Mouse (Mus musculus): Measurements from ENCODE around the gene AB124611.
"Not testable (repeated sequence)": the region's sequence is repeated elsewhere in the genome, so short reads cannot be mapped to it uniquely, and the experiment has no call there.

The AB124611 gene

GRCm38 (mm10) chr9:21559151-21559550 lies 33.2 kb downstream of the AB124611 start:
- intact Hi-C loops (cut with DNase I), result no loop called here

DNA sequence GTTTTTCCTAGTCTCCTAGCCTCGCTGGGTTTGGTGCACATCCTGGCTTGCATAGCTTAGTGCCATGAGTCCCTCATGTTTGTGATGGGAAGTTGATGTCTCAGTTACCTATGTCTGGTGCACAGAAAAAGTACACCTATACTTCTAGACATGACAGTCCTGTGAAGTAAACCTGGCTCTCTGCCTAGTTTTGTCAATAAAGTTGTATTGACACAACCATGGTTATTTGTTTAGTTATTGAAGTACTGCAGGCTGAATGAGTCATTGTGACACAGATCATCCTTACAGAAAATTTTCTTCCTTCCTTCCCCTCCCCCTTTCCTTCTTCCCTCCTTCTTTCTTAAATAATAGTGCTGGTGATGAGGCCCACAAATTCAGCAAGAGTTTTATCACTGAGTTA lies 38.4 kb downstream of the AB124611 start:
- intact Hi-C loops (cut with DNase I), result no loop called here

DNA sequence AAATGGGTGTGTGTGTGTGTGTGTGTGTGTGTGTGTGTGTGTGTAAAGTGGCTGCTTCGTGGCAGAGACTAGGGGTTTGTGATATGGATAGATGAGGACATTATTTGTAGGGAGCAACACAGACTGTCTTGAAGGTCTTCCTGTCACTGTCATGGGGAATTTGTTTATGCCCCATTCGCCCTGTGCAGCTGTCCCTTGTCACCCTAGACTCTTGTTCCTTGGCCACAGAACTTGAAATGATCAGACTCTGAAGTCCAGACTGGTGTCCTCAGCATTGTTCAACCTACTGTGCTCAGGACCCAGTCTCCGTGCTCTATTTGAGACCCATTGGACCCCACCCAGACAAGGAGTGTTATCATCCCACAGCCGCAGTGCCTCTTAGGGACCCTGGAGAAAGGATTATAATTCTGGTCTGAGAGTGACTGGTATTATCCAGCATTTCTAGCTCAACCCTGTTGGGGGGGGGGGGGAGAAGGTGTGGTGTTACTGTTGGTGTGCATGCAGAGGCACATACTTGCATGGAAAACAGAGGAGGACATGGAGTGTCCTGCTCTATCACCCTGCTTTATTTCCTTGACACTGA lies 39.1 kb downstream of the AB124611 start:
- intact Hi-C loops (cut with DNase I), result no loop called here

DNA sequence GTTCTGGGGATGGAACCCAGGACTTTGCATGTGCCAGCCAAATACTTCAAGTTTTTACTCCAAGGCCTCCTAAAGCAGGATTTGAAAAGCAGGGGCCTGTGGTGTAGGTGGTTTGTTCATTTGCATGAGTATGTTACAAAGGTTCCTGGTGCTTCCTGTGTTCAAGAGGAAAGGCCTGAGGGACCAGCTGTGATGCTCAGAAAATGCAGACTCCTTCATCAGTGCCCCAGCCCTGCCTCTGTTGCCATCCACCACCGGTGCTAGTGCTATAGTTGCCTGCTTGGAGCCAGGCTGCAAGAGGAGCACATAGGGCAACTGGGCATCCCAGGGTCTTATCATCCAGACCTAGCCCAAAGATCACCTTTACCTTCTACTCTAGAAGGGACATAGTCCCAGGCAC lies 40.6 kb downstream of the AB124611 start:
- intact Hi-C loops (cut with DNase I), result no loop called here

GRCm38 (mm10) chr9:21567051-21567450 lies 41.1 kb downstream of the AB124611 start:
- intact Hi-C loops (cut with DNase I), result no loop called here

DNA sequence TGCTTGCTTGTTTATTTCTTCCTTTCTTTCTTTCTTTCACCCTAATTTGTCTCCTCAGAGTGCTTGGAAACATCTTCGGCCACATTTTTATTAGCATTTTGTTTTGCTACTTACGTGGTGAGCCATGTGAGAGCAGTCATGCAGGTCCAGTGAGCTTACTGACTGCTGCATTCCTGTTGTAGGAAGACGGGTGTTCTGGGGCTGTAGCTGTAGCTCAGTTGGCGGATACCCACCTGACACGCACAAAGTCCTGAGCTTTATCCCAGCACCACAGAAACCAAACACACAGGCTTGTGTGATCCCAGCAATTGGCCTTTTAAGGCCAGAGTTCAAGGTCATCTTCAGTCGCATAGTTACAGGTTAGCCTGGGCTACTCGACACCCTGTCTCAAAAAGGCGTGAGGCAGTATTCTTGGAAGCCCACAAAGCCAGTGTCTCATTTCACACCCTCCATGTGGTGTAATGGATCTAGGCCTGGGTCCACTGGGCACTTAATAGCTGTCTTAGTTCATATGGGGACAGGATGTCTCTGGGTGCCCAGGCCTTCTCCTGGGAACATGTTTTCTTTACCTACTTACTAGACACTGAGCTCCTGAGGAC lies 42.8 kb downstream of the AB124611 start:
- intact Hi-C loops (cut with DNase I), result no loop called here

GRCm38 (mm10) chr9:21574012-21574801 lies 48.2 kb downstream of the AB124611 start:
- intact Hi-C loops (cut with DNase I), result no loop called here

GRCm38 (mm10) chr9:21575253-21575652 lies 49.3 kb downstream of the AB124611 start:
- intact Hi-C loops (cut with DNase I), result no loop called here

GRCm38 (mm10) chr9:21576286-21576685 lies 50.3 kb downstream of the AB124611 start:
- intact Hi-C loops (cut with DNase I), result no loop called here

GRCm38 (mm10) chr9:21578226-21578625 lies 52.2 kb downstream of the AB124611 start:
- intact Hi-C loops (cut with DNase I), result no loop called here

GRCm38 (mm10) chr9:21585401-21585800 lies 59.4 kb downstream of the AB124611 start:
- intact Hi-C loops (cut with DNase I), result loop anchor here (5.0 kb wide), 1 partner anchor 33 kb away; no protein-coding TSS in a partner anchor

- intact Hi-C loops (cut with DNase I), result loop anchor here (5.0 kb wide), 1 partner anchor 36 kb away; no protein-coding TSS in a partner anchor
Observed at GRCm38 (mm10) chr9:21587678-21588349, 61.8 kb downstream of the AB124611 start.

- intact Hi-C loops (cut with DNase I), result loop anchor here (5.0 kb wide), 1 partner anchor 36 kb away; no protein-coding TSS in a partner anchor
Observed at GRCm38 (mm10) chr9:21588350-21588749, 62.4 kb downstream of the AB124611 start.

GRCm38 (mm10) chr9:21589538-21589937 lies 63.6 kb downstream of the AB124611 start:
- intact Hi-C loops (cut with DNase I), result loop anchor here (5.0 kb wide), 1 partner anchor 37 kb away; no protein-coding TSS in a partner anchor

GRCm38 (mm10) chr9:21591127-21591830 lies 65.3 kb downstream of the AB124611 start:
- intact Hi-C loops (cut with DNase I), result no loop called here

DNA sequence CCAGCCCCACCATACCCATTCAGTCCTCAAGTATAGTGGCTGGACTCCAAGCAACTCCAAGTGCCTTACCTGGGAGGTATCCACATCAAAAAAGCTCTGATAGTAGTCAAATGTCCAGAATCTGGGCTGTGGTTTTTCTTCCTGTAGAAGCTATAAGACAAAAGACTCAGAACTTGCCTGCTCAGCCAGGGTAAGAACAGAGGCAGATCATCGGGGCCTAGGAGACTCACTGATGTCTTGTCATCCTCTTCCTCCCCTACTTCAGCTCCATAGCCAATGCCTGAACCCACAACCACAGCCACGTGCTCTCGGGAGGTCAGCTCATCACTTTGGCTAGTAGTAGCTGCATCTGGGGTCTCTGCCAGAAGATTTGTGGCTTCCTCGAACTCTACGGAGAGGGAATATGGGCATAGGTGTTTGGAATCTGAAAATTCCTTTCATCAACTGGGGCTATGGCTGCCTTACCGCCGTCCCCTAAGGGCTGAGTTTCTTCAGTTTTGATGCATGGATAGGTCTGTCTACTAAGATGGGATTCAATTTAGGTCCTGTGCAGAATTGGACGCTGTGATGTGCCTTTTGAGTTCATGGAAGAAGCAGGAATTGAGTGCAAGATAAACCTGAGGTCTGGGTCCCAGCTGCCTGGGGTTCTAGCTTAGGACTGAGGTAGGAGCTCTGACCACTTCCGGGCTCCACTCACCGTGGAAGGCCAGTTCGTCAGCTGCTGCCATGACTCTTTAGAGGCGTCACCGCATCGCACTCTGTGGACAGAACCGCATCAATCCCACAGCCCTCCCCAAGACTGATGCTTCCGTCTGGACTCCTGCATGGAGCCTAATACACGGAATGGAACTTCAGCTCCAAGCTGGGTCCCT lies 66.1 kb downstream of the AB124611 start:
- intact Hi-C loops (cut with DNase I), result no loop called here

DNA sequence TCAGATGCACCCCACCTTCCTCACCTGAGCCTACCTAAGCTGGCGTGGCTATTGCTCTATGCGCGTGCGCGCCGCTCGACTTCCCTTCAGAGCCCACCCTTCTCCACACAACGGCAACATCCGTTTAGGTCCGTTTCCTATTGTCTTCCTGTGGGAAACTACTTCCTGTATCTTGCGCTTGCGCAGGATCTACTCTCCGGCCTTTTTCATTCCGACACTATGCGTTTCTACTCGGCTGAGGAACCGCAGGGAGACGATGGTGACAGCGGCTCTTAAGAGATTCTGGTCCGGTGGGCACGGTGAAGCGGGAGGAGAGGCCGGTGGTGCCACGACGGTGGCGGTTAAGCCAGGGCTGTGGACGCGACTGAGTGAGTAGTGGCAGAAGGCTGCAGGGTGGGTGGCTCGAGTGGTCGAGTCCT lies 66.7 kb downstream of the AB124611 start, which contains the start of the genes Timm29 and Yipf2:
TSS of gene Timm29 (plus strand) at position 20 of the 419 bp plus-strand sequence.
TSS of gene Yipf2 (minus strand) at position 126 of the 419 bp plus-strand sequence.
- intact Hi-C loops (cut with DNase I), result no loop called here

- intact Hi-C loops (cut with DNase I), result no loop called here
Observed at GRCm38 (mm10) chr9:21593122-21593721, 67.2 kb downstream of the AB124611 start.

GRCm38 (mm10) chr9:21594350-21594749 lies 68.4 kb downstream of the AB124611 start:
- intact Hi-C loops (cut with DNase I), result not testable (repeated sequence)

All from adrenal gland (tissue).